Mouse (Mus musculus) cerebellum, adult (tissue): ENCODE data around the gene Crkl.

Experiments
- ATAC-seq: cut with Nextera tagmentation; 2 replicates; pipeline ENCODE4 v1.9.2; 2017; ENCODE audit warnings: mild to moderate bottlenecking, moderate library complexity, mixed read lengths; ENCODE audit not compliant: insufficient number of reproducible peaks, low FRiP score, low TSS enrichment

The Crkl gene

GRCm38 (mm10) chr16:17451541-17452372 is at the start of gene Crkl:
Gene Crkl, plus strand, starts transcription at chr16:17451987.
- ATAC-seq = peak; percentile 91

- ATAC-seq = no peak
Observed at GRCm38 (mm10) chr16:17402855-17403254, 48.9 kb upstream of the Crkl start.

GRCm38 (mm10) chr16:17405271-17405696 is 46.5 kb upstream of the Crkl start:
- ATAC-seq = peak; percentile 72

- peak; percentile 90 for ATAC-seq
Observed at GRCm38 (mm10) chr16:17405736-17406443, 45.9 kb upstream of the Crkl start, which contains the start of the genes Snap29 and Pi4ka. Gene Snap29, plus strand, starts transcription at chr16:17405986. Gene Pi4ka, minus strand, starts transcription at chr16:17406314.

- no peak for ATAC-seq
Observed at GRCm38 (mm10) chr16:17406512-17407231, 45.1 kb upstream of the Crkl start.

GRCm38 (mm10) chr16:17409046-17409445 is 42.7 kb upstream of the Crkl start:
- no peak for ATAC-seq

- ATAC-seq = no peak
Observed at GRCm38 (mm10) chr16:17410209-17410608, 41.6 kb upstream of the Crkl start.

GRCm38 (mm10) chr16:17423021-17423420 is 28.8 kb upstream of the Crkl start:
- ATAC-seq = no peak

- no peak for ATAC-seq
Observed at GRCm38 (mm10) chr16:17432576-17432975, 19.2 kb upstream of the Crkl start.

- peak; percentile 2; the same call in 1 of the 2 replicates for ATAC-seq
Observed at GRCm38 (mm10) chr16:17452373-17452715, 557 bp downstream of the Crkl start.

- no peak for ATAC-seq
Observed at GRCm38 (mm10) chr16:17456901-17457300, 5.1 kb downstream of the Crkl start.

GRCm38 (mm10) chr16:17460254-17460653 is 8.5 kb downstream of the Crkl start:
- no peak for ATAC-seq

GRCm38 (mm10) chr16:17461596-17461995 is 9.8 kb downstream of the Crkl start:
- no peak for ATAC-seq

- ATAC-seq = no peak
Observed at GRCm38 (mm10) chr16:17463184-17463583, 11.4 kb downstream of the Crkl start.

- no peak for ATAC-seq
Observed at GRCm38 (mm10) chr16:17466875-17467663, 15.3 kb downstream of the Crkl start.

GRCm38 (mm10) chr16:17472498-17472897 is 20.7 kb downstream of the Crkl start:
- no peak for ATAC-seq

GRCm38 (mm10) chr16:17474091-17474490 is 22.3 kb downstream of the Crkl start:
- ATAC-seq = no peak; the same call in 1 of the 2 replicates

- no peak for ATAC-seq
Observed at GRCm38 (mm10) chr16:17474761-17475160, 23.0 kb downstream of the Crkl start.

GRCm38 (mm10) chr16:17475326-17475725 is 23.5 kb downstream of the Crkl start:
- ATAC-seq = no peak

- ATAC-seq = no peak
Observed at GRCm38 (mm10) chr16:17478331-17478943, 26.6 kb downstream of the Crkl start.
